Mouse (Mus musculus) lung, postnatal 0 days (tissue): ENCODE measurements around the gene Izumo1r.

ENCODE experiments used
- CTCF ChIP-seq: IDR thresholded peaks from 2 replicates; pipeline ENCODE4 v1.5.1; 2016; ENCODE audit warnings: antibody characterized with exemption, mild to moderate bottlenecking
- EP300 ChIP-seq: IDR thresholded peaks from 2 replicates; pipeline ENCODE4 v1.6.1; 2016; ENCODE audit warnings: antibody characterized with exemption, mild to moderate bottlenecking, control low read depth

DNA sequence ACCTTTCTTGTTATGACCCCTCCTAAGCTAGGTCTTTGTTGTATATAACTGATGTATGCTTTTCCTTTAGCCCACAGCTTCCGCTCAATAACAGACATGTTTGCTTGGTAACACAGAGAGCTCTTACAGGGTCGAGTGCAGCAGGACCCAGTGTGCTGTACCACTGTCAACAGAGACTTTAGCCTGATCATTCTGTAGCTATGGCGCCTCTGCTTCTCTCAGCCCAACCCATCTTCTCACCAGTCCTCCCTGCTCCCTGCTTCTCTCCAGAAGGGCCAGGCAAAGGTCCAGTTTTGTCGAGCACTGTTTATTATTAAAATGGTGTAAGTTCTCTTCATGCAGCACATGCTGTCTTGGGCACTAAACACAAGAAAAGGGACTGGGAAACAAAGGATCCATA is 19.9 kb upstream of the Izumo1r start:
- no peak for TF ChIP-seq CTCF
- TF ChIP-seq EP300 = no peak
